Mouse (Mus musculus) bone marrow macrophage, adult 2 months (primary cell): Measurements from ENCODE around the gene Plcb4.

Source experiments
- CTCF ChIP-seq: IDR thresholded peaks from 2 replicates; pipeline ENCODE4 v1.5.1; 2012; ENCODE audit warnings: low read depth, mild to moderate bottlenecking, low read length, moderate library complexity
- POLR2A ChIP-seq: IDR thresholded peaks from 2 replicates; pipeline ENCODE4 v1.6.1; 2012; ENCODE audit warnings: mild to moderate bottlenecking, low read depth, low read length, borderline replicate concordance

DNA sequence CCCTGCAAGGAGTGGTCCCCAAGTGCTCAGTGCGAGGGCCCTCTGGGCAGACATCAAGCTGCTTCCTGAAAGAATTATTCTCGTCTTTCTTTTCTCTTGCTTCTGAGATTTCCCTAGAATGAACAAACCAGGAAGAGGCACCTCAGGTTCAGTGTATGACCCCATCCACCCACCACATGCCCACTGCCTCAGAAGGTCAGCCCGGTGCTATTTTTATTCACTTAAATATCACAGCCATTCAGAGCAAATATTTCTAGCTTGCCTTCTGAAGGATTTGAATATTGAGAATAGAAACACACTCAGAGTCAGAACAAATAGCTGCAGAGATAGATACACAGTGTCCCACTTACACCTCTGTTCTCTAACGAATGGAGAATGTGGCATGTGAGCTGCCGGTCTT lies 193.2 kb downstream of the Plcb4 start:
- TF ChIP-seq CTCF (no peak), POLR2A (no peak)
